Mouse (Mus musculus) lung, adult 18-20 months (tissue): ENCODE results near the gene Spns1.
"Not testable (repeated sequence)": the region's sequence is repeated elsewhere in the genome, so short reads cannot be mapped to it uniquely, and the experiment has no call there.

Source experiments
- DNase-seq, 2 experiments: peaks; one replicate each; pipeline ENCODE4 v3.0.0; 2022; ENCODE audit warnings: mixed read lengths in 2 of 2

The Spns1 gene

DNA sequence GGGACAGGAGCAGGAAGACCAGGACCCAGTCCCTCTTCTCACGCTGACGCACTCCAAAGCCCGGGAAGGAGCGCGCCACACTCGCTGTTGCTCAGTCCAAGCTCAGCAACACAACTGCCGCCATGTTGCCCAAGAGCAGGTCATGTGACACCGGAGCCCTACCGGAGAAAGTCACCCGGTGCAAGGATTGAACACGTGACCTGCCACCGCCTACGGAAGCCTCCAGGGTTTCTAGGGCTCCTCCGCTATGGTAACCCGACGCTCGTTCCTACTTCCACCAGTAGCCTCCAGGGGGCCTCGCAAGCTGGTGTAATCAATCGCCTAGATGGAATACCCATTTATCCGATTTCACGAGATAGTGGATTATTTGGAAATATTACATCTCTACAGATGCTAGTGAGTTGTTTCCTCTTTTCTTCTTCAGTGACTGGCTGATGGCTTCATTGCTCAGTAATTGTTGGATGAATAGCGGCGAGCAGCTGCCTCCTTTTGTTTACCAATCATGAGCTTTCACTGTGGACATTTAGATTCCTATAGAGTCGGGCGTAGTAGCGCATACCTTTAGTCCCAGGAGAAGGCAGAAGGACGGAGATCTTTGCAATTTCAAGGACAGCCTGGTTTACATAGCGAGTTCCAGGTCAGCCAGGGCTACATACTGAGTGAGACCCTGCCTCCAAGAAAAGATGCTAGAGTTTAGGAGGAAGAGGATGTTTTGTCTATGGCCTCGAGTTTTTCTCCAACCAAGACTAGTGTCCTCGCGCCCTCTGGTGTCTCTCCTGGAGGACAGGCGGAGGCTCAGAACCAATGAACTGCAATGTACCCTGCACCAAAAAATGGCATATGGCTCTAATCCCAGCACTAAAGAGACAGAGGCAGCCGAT is at the start of gene Spns1:
TSS of gene Spns1 (minus strand) at position 173 of the 881 bp plus-strand sequence.
- DNase-seq = peak; percentile 97

DNA sequence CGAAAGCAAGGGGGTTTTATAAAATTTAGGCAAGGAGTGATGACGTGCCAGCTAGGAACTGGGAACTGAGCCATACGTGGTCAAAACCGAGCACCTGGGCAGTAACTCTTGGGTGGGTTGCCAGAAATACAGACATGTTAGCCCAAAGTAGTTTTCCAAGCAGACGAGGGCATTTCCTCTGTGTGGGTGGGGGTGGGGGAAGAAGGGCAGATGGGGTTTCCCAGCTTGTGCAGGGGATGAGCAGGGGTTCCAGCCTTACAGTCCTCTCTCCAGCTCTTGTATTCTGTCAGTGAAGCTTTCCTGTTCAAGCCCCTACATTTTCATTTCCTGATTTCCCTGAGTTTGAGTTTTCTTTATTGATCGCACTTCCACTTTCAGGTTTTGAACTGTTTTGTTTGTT is 46.9 kb upstream of the Spns1 start:
- no peak for DNase-seq

DNA sequence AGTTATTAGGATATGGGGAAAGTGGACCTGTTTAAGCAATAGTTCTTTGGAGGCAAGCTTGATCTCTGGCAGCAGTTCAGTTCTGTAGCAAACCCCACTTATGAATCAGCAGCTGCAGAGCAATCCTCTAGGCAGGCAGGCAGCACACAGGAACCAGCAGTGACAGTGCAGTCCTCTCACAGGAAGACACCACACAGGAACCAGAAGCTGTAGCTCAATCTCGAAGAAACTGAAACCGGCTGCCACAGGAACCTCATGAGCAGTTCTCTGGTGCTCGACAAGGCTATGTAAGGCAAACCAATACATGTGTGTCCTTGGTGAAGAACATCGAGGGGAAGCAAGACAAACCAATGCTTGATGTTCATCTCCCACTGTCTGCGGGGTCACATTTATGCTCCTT is 44.5 kb upstream of the Spns1 start:
- DNase-seq = no peak

DNA sequence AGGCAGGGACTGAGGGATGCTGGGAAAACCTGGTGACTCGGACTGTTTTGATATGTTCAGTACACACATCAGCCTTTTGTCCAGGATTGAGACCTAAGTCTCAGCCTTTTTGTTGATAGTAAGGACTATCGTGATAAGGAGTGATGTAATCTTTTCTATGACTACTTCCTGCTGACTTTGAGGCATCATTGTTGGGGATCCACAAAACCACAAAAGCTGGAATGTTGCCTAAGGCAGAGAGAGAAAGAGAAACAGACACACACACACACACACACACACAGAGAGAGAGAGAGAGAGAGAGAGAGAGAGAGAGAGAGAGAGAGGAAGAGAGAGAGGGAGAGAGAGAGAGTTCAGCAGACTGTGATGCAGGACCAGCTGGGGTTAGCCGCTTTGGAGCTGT is 41.2 kb upstream of the Spns1 start:
- no peak for DNase-seq

DNA sequence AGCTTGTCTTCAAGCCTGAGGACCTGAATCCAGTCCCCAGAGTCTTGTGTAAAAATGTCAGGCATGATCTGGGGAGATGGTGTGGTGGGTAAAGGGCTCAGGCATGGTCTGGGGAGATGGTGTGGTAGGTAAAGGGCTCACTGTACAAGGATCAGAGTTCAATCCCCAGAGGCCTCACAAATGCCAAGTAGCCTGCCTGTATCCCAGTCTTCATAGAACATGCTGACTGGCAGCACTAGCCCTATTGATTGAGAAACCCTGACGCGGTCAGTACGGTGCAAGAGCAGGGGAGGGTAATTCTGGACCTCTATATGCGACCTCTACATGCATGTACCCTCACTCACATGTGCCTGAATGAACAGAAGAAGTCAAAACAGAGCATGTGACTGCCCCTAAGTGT is 40.4 kb upstream of the Spns1 start:
- no peak for DNase-seq

DNA sequence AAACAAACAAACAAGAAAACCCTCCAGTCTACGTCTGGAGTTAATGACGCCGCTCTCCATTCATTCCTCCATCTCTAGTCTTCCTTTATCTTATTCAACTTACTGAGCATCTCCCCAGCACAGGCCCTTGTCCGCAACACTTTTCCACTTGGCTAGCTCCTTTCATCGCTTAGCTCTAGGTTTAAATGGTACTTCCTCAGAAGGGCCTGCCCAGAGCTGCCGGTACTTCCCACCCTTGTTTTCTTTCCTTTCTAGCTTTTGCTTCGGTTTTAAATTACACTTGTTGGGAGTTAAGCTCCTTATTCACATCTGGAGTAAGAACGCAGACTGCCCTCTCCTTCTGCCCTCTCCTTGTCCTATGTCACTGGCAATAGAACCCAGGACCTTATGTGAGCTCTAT is 39.8 kb upstream of the Spns1 start:
- DNase-seq = no peak

DNA sequence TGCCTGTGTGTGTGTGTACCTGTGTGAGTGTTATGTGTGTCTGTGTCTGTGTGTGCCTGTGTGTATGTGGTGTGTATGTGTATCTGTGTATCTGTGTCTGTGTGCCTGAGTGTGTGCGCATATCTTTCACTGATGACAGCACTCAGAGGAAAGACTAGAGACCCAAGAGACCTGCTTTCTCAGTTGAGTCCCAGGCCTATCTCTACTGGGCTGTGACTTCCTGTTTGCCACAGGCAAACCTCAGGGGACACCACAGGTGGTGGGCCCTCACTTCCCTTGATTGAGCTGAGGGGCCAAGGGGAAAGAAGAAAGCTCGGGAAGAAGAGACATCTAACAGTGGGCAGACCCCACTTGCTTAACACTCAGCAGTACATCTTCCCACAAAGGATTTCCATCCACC is 39.4 kb upstream of the Spns1 start:
- no peak for DNase-seq

DNA sequence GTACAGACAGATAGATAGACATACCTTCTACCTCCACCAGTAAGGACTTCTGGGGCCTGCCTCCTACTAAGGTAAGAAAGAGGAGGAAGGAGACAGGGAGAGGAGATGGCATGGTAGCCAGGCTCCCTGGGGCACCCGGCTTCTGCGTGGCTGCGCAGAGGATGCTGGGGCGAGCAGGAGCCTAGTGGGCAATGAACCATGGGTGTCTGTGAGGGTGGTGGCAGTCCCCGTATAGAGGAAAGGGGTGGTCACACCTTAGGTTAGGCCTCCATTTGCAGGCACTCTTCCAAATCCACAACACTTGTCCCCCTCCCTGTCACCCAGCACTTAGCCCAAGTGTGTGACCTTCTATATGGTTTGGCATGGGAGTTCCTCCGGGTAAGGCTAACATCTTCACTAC is 37.5 kb upstream of the Spns1 start, which contains the start of gene Cd19:
TSS of gene Cd19 (minus strand) at position 165 of the 400 bp plus-strand sequence.
- DNase-seq = no peak

DNA sequence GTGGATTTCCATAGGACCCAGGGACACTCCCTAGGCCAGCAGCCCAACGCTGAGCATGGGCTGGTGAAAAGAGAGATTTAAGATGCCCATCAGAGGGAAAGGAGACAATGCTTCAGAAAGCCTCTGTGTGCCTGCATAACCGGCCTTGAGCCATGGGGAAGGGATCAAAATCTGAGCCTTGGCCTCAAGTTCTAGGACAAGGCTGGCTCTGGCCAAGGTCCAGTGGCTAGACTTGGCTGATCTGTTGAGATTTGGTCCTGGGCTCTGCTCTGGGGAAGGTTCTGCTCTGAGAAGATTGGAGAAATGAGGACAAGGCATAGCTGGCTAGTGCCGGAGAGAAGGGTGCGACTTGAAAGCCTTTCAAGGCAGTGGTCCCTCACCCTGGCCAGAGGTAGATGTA is 33.8 kb upstream of the Spns1 start:
- DNase-seq = no peak

DNA sequence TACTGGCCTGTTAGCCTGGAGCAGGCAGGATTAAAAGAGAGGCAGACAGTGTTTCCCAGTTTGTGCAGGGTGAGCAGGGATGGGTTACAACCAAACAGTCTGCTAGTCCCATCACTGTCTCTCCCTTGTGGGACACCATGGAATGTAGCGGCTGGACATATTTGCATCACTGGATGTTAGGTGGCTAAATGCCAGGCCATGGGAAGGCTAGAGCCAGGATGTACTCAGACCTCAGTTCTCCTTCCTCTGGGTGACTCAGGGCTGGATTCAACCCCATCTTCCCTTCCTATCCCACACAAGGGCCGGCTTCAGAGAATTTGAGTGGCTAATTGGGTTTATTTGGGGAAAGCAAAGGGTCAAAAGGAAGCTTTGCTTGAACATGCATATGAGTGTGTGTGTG is 31.4 kb upstream of the Spns1 start:
- DNase-seq = no peak

DNA sequence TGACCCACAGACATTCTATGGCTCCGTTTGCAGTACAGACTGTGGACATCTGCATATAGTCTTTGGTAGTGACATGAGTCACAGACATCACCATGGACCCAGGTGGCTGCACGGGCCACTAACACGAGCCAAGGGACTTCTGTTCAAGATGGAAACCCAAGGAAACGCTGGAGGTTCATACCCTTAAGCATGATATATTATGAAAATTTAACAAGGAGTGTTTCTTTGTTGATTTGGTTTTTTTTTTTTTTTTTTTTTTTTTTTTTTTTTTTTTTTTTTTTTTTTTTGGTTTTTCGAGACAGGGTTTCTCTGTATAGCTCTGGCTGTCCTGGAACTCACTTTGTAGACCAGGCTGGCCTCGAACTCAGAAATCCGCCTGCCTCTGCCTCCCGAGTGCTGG is 25.3 kb upstream of the Spns1 start:
- DNase-seq = not testable (repeated sequence)

DNA sequence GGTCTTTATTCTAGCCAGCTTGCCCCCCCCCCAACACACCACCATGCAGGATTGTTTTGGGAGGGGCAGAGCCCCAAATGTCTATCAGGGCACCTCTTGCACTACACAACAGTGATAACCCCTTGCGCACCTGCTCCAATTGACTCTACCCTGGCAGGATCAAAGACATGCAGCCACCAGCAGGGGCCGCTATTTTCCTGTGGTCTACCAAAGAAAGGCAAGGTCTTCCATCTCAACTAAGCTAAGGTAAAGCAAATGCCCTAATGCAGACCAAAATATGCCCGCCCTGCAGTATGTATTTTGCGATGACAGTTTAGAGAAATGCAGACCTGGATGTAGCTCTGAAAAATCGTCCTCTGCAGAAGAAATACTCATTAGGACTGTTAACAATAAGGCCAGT is 22.3 kb upstream of the Spns1 start:
- peak; percentile 78 to 80 for DNase-seq

DNA sequence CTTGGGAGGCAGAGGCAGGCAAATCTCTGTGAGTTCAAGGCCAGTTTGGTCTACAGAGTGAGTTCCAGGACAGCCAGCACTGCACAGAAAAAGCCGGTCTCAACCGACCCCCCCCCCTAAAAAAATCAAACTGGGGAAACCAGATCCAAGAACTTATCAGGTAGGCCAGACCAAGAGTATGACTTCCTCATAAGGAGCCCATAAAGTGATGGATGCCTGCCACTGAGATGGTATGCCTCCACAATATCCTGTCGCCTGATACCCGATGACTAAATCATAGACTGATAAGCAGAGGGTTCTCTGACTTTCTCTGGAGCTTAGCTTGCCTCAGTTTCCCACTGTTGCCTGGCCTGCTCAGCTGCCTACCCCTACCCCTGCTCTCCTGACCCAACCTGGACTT is 20.6 kb upstream of the Spns1 start:
- DNase-seq = no peak

DNA sequence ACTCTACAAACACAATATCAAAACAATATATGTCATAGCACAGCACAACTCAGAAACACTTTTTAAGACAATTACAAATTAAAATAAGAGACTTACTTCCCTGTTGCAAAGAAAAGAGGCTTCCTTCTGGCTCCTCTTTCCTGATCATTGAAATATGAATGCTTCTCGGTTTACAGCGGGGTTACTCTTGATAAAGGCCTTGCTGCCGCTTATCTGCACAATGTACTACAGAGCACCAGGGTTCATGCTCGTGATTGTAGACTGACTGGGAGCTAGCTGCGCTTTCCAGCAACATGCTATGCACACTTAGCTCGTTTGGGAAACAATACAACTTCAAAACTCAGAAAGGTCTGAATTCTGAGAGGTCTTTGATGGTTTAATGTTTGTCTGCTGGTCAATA is 20.0 kb upstream of the Spns1 start:
- no peak for DNase-seq

DNA sequence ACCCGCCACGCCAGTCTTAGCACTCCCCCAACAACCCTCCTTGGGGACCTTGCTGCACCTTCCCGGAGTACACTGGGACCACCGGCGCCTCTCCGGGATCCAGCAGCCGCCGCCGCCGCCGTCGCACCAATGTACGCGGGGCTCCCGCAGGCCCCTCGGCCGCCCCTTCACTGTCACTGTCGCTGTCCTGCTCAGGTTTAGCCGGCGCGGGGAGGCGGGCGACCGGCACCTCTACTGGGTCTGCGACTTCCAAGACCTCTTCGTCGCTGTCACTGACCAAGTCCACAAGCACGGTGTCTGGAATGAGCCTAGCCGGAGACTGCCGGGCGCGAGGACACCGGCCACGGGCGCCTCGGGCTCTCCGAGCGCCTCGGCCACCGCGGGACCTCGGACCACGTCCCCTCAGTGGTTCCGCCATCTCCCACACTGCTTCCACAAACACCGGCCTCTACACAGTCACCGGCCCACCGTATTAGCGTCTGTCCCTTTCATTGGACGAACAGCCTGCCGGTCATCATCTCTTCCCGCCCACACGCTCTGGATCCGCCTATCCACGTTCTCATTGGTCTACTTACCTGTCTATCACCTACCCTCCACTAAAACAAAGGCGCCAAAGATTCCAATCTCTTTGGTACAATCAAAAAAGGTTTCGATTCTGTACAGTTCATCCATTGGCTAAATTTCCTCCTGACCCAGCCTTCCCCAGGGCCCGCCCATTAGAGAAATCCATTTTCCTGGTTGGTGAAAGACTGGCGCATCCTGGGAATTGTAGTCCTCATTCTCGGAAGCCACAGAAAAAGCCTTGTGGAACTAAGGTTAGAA is 19.3 kb upstream of the Spns1 start, which contains the start of gene Nfatc2ip:
TSS of gene Nfatc2ip (minus strand) at position 440 of the 822 bp plus-strand sequence.
- peak; percentile 96 to 97 for DNase-seq

DNA sequence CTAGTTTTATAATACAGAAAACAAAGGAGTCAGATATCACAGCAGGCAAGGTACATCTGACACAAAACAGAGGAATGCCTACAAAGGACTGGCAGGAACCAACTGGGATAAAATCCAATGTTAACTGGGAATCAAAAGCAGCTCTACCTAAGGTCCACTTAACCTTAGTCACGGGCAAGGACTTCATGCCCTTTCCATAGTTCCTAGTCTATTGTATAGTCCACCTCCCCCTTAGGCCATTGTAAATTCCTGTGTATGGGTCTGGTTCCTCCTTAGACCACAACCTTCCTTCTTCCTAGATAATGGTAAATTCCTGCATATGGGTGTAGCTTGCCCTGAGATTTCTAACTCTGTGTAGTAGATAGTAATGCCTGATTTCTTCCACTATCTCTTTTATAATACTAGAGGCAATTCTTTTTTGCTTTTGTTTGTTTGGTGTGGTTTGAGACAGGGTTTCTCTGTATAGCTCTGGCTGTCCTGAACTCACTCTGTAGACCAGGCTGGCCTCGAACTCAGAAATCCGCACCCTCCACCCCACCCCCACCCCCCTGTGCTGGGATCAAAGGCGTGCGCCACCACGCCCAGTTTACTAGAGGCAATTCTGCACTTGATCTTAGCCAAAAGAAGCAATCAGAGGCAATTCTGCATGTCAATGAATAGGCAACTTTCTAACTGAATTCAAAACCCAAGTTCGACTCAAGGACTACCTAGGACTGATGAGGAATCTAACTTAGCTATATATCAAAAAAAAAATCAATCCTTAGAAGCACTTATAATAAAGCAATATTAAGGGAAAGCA is 15.0 kb upstream of the Spns1 start:
- not testable (repeated sequence) for DNase-seq

DNA sequence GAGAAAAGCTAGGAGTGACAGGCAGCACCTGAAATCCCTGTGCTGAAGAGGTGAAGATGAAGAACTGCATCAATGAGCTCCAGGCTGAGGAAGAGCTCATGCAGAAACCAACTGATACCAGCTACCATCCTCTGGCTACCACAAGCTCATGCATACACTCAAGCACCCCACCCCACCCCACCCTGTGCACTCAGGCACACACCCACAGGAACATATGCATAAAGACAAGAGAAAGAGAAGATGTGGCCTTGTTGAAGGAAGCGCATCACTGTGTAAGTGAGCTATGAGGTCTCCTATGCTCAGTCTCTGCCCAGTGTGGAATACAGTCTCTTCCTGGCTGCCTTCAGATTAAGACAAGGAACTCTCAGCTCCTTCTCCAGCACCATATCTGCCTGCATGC is 10.9 kb upstream of the Spns1 start:
- DNase-seq = no peak

DNA sequence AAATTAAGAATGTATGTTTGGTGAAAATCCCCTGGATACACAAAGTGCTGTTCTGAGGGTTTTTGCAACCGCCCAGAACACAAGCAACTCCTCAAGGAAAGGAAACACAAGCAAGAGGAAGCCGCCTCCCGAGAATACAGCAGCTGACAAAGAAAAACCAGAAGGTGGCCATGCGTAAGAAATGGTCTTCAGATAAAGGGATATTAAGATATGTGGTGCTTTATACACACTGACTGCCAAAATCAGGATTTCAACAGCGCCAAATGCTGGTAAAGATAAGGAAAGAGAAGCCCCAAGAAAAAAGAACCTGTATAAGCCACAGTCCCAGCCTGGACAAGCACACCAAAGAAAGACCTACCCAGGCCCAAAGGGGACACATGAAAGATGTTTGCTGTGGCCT is 6.3 kb upstream of the Spns1 start:
- DNase-seq = no peak

DNA sequence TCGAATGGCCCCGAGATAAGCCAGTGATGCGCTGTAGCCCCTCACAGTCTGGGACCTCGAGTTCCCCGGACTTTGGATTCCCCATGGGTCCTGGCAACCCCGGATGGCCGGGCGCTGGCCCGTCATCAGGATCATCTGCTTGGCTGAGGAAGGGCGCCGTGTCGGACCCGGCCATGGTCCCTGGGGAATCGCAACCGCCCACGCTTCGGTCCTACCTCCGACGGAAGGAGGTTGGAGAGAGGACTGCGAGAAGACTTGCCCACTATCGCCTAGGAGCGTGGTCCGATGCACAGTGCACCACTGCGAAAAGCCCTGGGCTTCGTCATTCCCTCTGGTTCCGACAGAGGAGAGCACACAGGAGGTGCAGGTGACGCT is 360 bp downstream of the Spns1 start:
- DNase-seq = no peak

DNA sequence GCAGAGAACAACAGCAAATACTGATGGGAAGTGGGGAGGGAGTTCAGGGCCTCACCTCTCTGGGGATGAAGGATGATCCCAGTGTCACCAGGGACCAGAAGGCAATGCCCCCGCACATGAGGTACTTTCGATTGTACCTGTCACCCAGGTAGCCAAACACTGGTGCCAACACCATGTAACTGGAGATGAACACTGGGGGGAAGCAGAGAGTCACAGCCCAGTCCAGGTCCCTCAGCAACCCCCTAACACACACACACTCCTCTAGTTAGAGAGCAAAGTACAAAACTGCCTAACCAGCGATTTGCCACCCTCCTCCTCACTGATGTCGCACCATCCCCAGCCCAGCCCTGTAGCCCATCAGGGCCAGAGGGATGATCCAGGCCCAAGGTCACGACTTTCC is 2.2 kb downstream of the Spns1 start:
- DNase-seq = peak in 1 of 2 experiments; percentile 33

DNA sequence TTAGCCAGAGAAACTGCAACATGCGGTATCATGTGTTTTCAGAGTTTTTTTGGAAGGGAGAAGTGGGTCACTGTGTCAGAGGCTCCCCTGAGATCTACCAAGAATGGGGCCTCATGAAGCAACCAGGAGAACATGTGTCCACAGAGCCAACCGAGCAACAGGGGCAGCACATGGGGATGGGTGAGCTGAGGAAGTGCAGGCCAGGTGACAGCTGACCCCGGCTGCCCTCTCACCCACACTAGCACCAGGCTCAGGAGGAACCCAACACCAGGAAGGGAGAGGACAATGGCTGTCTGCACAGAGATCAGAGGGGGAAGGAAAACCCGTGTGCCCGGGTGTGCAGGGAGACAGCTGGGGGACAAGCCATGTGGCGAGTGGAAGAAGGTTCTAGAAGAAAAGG is 2.7 kb downstream of the Spns1 start:
- peak; percentile 49 to 53 for DNase-seq

DNA sequence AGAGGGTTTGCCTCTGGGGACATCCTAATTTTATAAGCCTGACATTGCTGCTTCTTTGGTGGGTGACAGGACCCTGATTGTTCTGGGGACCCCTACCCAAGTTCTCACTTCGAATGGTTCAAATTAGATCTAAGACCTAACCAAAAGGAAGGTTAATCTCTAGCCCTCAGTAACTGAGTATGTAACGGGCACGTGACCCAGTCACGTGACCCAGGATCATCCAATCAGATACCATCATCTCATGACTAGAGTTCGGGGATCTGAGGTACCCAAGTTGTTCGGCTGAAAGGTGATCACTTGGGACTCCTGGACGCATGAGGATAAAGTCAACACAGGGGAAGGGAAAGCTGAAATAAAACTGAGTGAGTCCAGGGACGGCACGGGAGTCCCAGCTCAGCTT is 4.2 kb downstream of the Spns1 start:
- DNase-seq = no peak

DNA sequence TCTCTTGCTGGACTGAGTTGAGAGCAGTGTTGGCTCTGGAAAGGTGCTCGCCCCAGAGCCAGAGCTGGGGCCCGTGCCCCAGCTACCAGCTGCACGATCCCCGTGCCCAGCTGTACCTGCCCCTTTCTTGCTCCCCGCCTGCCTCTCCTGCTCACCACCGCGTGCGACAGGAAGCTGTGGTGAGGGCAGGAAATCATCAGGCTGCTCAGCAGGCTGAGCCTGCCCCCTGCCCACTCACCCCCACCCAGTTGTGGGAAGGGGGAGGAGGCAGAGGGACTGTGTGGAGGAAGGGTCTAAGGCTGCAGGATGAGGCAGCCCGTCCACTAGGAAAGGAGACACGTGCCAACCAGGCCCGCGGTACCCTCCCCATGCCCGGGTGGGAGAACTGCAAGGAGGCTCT is 7.9 kb downstream of the Spns1 start, which contains the start of gene Lat:
TSS of gene Lat (minus strand) at position 178 of the 400 bp plus-strand sequence.
- DNase-seq = peak in 1 of 2 experiments; percentile 40
